Mouse (Mus musculus) 416B (cell line): ENCODE measurements around the gene Sap25.
"Not testable (repeated sequence)": the region's sequence is repeated elsewhere in the genome, so short reads cannot be mapped to it uniquely, and the experiment has no call there.

Experiments
- DNase-seq: peaks from one replicate; pipeline ENCODE4 v3.0.0; 2011; ENCODE audit warnings: low read depth

Gene Sap25

DNA sequence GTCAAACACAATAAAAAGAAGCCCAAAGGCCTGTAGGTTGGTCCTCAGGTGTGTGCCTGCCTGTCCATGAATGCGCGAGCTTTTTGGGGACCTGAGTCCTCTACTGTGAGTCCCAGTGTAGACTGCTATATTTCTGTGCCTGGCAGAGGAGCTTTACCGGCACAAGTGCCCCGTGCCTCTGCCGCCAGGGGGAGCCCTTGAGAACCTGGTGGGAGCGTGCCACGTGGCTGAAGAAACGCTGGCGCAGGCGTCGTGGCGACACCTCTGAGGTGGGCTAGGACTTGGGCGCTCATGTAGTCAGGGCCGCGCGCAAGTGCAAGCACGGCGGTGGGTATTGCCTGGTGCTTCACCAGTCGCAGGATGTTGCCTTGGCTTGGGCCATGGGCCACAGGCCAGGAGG lies at the start of gene Sap25:
Gene Sap25, plus strand, starts transcription at position 281 of the 400 bp plus-strand sequence.
- peak; percentile 32 for DNase-seq

DNA sequence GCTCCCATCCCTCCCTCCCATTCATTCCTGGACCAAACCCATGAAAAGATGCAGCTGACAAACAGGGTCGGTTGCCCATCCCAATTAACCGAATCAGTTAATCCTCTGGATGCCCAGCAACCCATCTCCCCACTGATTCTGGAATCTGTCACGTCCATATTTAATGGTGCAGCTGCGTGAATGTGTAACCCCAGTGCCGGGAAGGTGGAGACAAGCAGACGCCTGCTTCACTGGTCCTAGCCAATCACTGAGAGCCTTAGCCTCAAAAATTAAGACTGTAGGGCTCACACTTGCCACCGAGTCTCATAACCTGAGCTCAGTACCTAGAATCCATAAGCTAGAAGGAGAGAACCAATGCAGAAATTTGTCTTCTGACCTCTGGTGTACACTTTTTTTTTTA lies 45.2 kb upstream of the Sap25 start:
- no peak for DNase-seq

DNA sequence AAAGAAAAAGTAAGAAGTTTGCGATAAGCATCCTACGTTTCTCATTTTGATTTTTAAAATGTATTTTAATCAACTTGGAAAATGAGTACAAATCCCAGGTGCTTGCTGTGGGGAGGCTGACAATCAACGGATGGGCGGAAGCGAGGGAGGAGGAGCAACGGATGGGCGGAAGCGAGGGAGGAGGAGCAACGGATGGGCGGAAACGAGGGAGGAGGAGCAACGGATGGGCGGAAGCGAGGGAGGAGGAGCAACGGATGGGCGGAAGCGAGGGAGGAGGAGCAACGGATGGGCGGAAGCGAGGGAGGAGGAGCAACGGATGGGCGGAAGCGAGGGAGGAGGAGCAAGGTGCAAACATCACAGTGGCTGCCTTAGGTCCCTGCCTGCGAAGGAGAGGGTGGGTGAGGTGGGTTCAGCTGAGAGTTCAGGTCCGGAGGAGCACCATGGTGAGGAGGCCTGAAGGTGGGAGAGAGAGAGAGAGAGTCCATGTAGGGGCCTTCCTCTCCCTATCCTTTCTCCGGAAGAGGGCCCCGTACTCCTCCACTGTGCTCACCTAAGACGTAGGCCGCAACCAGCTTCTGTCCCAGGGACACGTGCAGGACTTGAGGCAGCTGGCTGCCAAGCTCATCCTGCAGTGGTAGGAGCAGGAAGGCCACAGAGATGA lies 44.4 kb upstream of the Sap25 start:
- peak; percentile 91 for DNase-seq

DNA sequence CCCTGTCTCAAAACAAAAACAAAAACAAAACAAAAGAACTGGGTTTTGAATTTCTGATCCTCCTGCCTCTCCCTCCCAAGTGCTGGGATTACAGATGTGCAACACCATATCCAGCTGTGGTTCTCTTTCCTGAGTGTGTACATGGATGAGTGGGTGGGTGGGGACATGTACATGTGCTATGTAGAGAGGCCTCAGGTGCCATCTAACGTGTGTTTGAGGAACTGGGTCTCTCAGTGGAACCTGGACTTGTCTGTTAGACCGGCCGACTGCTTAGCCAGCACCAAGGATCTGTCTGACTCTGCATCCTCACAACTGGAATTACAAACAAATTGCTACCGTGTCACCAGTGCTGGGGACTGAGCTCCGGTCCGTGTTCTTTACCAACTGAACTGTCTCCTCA lies 43.5 kb upstream of the Sap25 start:
- DNase-seq: peak; percentile 42

DNA sequence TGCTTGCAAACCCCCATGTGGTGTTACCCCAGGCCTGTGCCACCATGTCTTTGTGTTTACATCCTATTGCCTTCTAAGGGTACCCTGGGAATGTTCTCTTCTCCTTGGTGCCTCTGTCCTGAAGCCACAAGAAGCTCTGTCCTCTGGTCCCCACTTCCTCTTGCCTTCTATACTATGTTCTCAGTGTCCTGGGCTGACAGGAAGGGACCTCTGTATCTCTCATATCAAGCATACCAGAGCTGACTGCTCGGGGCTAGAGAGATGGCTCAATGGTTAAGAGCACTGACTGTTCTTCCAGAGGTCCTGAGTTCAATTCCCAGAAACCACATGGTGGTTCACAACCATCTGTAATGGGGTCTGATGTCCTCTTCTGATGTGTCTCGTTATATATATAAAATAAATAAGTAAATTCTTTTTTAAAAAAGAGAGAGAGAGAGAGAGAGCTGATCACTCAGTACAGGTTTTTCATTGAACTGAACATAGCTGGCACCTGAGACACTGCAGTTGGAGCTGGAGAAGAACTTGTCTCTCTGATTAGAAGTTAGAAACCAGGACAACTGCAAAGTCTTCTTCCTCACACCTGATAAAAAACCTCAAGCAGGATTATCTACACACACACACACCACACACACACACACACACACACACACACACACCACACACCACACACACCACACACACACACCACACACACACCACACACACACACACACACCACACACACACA lies 42.9 kb upstream of the Sap25 start:
- DNase-seq: peak; percentile 71

DNA sequence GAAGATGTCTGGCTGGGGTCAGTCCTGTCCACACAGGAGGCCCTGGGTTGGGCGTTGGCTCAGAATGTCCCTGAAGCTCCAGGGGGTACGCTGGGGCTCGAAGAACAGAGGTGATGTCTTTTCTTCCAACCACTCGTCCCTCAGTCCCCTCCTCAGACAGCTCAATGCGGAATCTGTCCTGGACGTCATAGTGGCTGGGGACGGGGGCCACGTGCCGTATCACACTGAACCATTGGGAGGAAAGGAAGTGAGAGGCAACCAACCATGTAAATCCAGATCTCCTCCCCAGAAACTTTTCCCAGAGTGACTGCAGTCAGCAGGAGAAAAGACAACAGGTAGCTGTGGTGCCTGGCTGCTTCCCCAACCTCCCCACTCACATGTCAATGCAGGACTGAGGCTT lies 41.5 kb upstream of the Sap25 start:
- peak; percentile 53 for DNase-seq

DNA sequence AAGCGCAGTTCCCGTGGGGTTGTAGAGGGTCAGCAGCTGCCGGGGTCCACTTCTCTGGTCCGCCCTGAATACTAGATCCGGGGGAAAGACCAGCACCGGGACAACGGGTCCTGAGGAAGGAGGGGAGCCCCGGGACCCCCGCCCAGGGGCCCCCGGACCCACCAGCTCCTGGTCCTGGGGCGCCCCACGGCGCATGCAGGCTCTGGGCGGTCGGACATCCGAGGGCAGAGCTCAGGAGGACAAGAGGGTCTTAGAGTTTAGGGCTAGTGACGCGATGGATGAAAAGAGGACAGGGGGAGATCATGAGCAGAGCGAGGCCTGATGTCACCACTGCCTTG lies 40.9 kb upstream of the Sap25 start:
- DNase-seq: no peak

DNA sequence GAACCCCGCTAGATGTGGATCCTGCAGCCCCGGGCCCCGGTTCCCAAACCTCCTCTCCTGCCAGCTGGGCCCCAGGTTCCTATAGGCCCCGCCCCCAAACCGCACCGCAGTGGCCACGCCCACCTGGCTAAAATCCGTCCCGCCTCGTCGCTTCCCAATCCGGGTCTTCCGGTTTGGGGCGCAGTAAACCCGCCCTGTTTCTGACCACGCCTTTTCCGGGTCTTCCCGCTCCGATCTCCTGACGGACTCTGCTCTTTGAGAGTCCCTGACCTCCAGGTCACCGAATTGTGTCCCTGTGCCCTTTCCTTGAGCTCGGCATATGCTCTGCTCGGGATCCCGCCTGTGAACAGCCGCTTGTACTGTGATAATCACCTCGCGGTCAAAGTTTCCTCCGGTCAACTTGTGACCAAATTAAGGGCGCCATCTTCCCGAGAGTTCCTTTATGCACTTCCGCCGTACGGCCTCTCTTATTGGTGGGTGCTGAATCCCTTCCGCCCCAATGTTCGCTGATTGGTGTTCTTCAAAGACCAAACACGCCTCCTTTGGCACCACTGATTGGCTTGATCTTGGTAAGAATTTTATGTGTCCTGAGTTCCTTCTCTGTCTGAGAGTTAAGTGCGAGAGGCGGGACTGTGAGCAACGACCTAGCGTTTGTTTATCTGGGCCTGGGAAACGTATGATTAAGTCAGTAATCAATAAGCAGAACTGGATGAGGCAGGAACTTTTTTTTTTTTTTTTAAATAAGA lies 40.3 kb upstream of the Sap25 start, which contains the start of gene Mospd3:
Gene Mospd3, minus strand, starts transcription at position 440 of the 746 bp plus-strand sequence.
- DNase-seq: peak; percentile 100

DNA sequence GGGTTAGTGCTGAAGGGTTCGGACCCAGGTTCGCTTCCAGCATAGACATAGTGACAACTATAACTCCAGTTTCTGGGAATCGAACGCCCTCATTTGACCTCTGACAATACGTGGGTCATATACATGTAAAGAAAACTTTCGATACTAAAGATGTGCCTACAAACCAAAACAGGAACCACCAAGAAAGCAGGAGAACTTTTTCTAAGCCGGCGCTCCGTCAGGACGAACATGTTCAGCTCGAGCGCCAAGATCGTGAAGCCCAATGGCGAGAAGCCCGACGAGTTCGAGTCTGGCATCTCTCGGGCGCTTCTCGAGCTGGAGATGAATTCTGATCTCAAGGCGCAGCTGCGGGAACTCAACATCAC lies 39.8 kb upstream of the Sap25 start:
- no peak for DNase-seq

DNA sequence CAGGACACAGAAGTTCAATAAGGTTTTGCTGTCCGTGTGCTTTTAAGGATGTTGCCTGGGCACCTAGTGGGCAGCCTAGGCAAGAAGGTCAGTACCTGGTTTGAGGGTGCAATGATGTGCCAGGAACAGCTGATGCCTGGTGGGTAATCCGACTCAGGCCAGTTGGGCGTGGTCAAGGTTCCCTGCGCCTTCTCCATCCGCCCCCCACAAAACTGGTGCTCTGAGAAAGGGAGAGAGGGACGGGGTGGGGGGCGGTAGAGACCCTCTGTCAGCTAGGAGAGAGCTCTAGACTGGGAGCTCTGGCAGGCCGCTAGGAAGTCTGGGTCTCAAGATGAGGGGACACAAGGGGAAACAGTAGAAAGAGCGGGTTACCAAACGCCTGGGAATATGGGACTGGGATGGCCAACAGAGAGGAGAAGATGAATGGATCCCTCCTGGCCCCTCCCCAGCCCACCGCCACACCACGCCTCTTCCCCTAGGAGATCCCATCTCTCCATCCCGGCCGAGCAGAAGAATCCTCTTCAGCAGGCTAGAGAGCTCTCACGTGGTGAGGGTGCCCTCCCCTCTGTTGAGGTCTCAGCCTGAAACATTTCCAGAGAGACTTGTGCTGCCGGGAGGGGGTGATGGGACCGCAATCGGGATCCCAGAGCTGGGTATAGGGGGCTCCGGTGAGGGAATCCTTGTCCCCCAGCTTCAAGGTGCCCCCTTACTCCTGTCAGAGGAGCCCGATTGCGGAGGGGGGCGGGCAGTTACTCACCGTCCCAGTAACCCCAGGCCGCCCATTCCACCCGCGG lies 33.1 kb upstream of the Sap25 start:
- no peak for DNase-seq

DNA sequence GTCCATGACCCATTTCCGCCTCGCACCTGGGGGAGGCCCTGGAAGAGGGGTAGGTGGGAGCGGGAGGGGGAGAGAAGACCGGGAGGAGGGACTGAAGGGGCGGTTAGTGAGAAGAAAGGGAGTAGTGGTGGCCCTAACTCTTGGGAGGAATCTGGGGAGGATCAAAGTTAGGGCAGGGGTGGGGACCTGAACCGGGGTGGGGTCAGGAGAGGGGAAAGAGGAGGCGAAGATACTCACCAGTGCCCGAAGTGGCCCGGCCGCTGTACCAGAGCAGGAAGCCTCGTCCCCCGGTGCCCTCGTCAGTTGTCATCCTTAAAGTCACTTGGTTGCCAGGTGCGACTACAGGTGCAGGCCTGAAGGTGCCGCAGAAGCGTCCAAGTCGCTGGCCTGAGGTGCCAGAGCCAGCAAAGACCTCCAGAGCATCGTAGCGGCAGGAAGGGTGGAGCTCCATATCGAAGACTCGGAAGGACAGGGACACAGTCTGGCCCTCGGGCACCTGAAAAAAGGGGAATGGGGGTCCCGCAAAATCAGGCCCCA lies 32.4 kb upstream of the Sap25 start:
- no peak for DNase-seq

DNA sequence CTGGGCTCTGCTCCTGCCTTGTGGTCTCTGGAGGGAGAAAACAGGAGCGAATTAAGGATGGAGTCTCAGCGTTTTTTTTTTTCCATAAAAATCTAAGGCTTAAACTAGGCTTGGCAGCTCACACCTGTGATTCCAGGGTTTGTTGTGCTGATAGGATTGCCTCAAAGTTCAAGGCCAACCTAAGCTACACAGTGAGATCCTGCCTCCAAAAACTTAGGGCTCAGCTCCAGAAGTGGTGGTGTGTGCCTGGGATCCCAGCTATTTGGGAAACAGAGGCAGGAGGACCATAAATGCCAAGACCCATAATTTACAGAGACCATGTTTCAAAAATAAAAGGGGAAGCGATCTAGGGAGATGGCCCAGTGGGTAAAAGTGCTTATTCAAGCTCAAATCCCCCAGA lies 31.8 kb upstream of the Sap25 start:
- DNase-seq: no peak

DNA sequence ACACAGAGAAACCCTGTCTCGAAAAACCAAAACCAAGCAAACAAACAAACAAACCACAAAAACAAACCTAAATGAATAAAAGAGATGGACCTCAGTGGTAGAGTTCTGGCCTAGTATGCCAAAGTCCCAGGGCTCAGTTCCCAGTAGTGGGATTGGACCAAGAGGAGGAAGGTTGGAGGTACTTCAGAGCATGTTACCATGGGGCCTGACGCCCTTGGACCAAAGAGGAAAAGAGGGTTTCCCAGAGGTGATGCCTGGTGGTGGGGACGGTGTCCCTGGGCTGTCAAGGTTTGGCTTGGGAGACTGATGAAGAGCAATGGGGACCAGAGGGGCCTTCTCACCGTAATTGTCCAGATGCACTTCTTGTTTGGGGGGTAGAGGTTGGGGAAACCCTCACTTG lies 31.1 kb upstream of the Sap25 start:
- no peak for DNase-seq

DNA sequence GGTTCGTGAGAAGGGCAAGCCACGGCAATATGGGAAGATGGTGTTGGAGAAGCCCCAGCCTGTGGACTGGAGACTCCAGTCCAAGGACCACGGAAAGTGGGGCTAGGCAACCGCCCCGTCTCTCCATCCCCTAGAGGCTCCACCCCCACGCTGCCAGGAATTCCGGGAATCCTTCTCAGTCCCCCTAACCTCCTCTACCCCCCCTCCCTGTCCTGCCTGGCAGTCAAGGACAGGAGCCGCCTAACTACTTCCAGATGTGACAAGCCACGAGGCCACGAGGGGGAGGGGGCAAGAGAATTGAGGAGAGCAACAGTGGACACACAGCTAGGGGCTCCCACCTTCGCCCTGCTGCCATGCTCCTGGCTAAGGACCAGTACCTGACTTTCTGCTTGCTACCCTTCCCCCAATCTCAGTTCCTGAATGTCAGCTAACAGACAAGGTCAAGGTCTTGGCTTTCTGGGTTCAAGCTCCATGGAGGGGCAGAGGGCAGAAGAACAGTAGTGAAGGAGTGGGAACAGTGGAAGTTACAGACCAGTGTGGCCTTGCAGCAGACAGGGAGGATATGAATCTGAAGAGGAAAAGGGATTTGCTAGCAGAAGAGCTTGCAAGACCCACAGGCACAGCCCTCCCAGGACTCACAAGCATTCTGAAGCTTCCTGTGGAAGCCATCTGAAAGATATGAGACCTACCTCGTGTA lies 30.4 kb upstream of the Sap25 start:
- no peak for DNase-seq

DNA sequence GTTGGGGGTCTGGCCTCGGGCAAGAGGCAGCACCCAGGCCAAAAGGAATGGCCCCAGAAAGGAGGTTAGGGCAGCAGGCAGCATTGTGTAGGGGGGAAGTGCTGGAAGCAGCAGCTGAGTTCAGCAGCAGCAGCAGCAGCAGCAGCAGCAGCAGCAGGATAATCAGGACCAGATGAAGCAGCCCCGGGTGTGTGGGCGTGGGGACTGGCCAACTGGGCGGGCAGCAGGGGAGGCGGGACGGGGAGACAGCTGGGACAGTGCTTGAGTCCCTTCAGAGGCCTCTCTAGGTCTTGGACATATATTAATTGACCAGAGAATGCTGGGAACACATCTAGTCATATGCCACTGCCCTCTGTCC lies 29.9 kb upstream of the Sap25 start:
- DNase-seq: no peak

DNA sequence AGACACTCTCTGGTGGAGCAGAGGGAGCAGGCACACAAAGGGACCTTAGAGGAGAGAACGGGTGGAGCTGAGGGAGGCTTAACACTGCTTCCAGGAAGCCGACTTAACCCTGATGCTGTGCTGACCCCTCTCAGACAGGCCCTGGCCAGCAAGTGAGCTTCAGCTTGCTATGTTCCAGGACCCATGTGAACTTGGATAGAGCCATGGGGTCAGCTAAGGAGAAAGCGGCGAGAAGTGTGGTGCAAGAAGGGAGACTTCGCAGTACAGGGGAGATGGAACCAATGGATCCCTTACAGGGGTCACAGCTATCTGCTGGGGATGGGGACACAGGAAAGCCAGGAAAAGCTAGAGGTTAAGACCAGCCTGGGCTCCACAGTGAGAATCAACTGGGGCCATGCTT lies 28.1 kb upstream of the Sap25 start:
- no peak for DNase-seq

DNA sequence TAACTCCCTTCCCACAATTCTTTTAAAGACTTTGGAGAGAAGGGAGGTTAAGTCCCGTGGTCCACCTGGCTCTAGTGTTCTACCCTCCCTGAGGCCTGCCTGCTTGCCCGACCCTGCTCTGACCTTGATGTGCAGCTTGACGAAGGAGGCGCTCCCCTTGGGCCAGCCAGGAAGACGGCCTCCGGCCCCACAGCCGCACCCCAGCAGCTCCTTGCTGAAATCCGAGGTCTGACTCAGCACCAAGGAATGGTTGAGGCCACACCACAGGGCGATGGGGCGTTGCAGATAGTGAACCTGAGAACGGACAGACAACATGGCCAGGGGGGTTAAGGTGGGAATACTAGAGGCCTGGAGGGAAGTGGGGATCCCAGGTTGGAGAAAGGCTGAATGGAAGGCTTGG lies 27.6 kb upstream of the Sap25 start, which contains the start of gene Pcolce:
Gene Pcolce, minus strand, starts transcription at position 235 of the 400 bp plus-strand sequence.
- peak; percentile 53 for DNase-seq

DNA sequence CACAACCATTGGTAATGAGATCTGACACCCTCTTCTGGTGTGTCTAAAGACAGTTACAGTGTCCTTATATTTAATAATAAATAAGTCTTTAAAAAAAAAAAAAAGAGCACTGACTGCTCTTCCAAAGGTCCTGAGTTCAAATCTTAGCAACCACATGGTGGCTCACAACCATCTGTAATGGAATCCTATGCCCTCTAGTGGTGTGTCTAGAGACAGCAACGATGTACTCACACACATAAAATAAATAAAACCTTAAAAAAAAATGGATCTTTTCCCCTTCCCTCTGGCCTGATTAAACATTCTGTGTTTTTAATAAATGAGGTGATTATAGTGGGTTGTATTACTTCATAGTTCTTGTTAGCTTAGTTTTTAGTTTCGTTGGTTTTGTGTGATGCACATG lies 26.2 kb upstream of the Sap25 start:
- DNase-seq: not testable (repeated sequence)

DNA sequence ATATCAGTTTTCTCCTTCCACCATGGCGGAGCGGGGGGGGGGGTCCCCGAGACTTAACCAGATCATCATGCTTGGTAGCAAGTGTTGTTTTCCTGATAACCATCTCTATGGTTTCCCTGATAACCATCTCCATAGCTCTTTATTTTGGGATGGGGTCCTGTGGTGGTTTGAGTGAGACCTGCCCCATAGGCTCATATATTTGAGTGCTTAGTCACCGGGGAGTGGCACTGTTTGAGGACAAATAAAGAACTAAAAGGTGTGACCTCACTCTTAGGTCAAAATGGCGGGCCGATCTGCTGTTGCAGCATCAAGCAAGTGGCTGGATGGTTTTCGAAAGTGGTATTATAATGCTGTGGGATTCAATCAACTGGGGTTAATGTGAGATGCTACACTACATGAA lies 25.8 kb upstream of the Sap25 start:
- DNase-seq: no peak

DNA sequence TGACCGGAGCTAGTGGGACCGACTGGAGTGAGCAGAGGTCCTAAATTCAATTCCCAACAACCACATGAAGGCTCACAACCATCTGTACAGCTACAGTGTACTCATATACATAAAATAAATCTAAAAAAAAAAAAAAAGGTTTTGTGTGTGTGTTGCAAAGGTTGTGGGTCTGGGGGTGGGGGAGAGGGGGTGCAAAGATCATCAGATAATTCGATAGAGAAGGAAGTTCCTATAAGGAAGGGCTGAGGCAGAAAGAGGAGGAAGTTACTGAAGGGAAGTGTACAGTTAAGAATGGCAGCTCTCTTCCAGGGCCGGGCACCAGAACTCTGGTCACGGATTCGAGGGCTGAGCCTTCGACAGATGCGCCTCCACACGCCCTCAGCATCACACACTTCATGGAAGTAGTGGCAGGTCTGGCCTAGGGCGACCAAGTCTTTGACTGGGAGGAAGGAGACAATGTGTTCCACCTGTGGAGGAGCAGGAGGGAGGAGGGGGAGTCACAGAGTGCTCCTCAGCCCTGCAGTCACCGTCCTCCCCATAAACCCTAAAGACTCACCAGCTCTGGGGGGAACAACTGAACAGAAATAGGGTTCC lies 17.1 kb upstream of the Sap25 start:
- DNase-seq: no peak

DNA sequence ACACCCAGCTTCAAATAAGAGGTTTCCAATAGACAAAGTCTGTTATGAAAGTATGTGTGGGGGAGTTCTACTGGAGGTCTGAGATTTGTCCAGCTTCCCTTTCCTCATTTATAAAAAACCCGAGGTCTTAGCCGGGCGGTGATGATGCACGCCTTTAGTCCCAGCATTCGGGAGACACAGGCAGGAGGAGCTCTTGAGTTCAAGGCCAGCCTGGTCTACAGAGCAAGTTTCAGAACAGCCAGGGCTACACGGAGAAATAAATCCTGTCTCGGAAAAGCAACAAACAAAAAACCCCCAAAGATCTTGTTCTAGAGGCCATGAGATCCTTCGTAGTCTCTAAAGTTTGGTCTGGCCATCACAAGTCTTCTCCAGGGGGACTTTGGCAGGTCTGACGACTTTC lies 13.1 kb upstream of the Sap25 start:
- DNase-seq: peak; percentile 68
